Mouse (Mus musculus): ENCODE measurements around the gene E2f7. TPM values are rescaled to one million over a fixed set of nuclear protein-coding genes. Genes with fewer than 3 reads are reported as not detected.
"Not testable (repeated sequence)": the region's sequence is repeated elsewhere in the genome, so short reads cannot be mapped to it uniquely, and the experiment has no call there.

E2f7 gene
- polyA plus RNA-seq (2012; rRNA removed), result 1.2 TPM in 2 replicates

DNA sequence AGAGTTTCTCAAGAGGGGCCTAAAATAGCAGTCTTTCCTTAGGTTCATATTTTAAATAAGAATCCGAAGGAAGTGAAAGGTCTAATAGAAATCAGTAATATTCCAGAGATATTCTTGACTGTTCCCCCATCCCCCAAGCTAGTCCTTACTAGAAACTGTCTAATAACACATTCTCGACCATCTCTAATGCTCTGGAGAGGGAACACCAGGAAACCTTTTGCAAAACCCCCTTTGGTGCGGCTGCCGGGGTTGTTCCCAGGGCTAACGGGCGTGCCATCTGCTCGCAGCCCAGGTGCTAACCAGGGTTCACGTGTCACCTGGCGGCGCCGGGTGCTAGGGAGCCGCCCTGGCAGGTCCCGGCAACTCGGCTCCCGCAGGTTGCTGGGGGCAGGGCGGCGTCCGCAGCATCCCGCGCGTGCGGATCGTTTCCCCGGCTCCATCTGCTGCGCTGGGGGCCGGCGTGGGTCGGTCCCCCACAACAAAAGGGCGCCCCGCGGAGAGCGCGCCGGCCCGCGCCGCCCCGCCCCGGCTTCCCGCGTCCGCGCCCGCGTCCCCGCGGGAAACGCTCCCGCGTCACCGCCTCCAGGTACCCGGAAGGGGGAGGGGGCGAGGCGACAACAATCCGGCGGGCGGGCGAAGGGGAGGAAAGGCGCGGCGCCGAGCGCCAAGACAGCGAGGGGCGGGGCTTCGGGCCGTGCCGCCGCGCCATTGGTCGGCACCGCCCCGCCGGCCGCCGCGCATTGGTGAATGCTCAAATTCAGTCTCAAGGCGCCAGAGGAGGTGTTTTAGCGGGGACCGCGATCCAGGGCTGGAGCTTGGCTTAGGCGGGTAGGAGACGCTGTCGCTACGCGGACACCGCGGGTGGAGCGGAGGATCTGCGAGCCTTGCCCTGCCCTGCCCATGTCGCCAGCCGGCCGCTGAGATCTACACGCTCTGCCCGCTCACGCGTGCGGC lies at the start of gene E2f7:
Gene E2f7, plus strand, starts transcription at position 754 of the 954 bp plus-strand sequence.
- DNase-seq (ENCODE audit: low read depth, low spot score), result peak; percentile 50
- under 1% methylated on average over 98 of the region's 98 CpGs for WGBS

DNA sequence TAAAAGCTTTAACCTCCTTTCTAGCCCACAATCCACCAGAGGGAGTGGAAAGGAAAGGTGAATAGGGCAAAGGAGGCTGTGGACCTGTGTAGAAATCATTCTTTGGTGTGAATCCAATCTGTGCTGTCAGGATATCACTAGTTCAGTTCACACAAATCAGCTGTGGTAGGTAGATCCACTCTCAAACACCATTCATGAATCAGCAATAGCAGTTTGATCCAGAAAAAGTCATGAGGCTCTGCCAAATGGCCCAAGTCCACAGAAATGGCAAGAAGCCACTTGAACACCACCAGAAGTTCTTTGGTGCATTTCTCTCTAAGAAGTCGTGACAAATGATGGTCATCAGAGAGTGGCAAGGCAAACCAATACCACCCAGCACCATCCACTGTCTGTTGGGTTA lies 44.0 kb upstream of the E2f7 start:
- WGBS, result 67% methylated on average over 1 of the region's 1 CpGs
- DNase-seq (ENCODE audit: low read depth, low spot score), result no peak

DNA sequence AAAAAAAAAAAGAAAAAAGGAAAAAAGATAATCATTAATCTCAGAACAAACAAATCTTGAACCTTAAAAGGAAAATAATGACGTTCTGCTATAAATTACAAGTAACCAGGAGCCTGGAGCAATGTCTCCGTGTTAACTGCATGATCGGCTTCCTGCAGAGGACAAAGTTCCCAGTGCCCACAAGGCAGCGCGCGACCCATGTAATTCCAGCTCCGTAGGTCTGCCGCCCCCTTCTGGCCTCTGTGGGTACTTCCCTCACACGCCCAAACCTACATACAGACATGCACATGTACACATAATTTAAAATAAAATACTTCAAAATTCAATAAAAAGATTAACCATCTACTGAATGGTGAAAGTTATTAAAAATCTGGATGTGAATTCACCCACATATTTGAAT lies 39.6 kb upstream of the E2f7 start:
- 53% methylated on average over 9 of the region's 9 CpGs for WGBS
- no peak for DNase-seq (ENCODE audit: low read depth, low spot score)

DNA sequence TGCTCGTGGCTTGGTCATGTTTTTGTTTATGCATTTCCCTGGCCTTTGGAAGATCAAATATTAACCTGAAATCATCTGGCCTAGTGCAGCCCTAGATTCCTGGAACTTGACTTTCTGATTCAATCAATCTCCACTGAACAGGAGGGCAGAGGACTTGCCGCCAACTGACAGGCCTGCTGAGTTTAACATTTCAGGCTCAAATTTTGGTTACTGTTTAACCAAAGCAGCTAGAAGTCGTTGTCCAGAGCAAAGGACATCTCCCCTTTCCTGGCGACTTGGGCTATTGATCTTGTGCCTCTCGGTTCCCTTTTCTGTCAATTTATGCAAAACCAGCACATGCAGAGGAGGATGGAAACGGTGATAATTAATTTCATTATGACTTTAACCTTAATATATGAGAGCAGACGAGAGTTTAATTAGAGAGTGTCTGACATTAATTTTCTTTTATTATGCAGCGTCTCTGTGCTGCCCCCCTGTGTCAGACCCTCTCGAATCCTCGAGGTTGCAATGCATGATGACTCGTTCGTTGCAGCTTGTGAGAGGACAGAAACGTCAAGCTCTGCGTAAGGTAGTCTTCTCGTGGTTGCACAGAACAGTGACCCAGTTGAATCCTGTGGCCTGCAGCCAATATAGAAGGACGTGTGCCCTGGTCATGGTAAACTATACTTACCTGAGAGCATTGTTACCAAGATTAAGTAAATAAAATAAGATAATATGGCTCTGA lies 37.7 kb upstream of the E2f7 start:
- DNase-seq (ENCODE audit: low read depth, low spot score), result no peak
- 25% methylated on average over 16 of the region's 16 CpGs for WGBS

DNA sequence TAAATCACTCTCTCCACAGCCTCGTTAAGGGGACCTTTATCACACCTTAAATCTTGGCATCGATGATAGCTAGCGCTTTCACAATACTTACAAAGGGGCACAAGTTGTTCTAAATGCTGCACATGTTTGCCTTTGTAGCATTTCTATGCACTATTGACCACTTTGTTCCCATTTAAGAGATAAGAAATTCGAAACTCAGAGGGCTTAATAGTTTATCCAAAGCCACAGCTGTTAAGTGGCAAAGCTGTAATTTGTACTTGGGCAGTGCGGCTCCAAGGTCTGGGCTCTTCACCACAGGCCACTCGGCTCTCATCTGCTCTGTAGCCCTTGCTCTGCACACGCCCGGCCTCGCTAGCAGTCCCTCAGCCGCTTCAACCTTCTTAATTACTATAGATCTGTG lies 28.4 kb upstream of the E2f7 start:
- DNase-seq (ENCODE audit: low read depth, low spot score), result no peak
- WGBS, result 51% methylated on average over 10 of the region's 10 CpGs

DNA sequence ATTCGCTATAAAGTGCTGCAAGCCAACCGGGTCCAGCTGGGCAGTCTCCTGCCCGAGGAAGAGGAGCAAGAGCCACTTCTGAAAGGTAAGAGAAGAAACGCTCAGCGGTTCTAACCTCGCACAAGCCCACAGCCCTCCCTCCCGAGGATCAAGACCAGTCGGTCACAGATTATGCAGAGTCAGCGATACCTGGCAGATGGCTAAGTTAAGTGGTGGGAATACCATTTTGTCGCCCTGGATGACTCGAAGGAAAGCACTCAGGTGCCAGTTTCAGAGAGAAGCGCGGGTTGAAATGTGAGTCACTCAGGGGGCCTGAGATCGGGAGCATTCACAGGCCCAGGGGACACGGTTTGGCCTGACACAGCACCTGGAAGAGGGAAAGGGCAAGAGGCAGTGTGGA lies 18.8 kb upstream of the E2f7 start:
- DNase-seq (ENCODE audit: low read depth, low spot score), result no peak
- 79% methylated on average over 15 of the region's 15 CpGs for WGBS

DNA sequence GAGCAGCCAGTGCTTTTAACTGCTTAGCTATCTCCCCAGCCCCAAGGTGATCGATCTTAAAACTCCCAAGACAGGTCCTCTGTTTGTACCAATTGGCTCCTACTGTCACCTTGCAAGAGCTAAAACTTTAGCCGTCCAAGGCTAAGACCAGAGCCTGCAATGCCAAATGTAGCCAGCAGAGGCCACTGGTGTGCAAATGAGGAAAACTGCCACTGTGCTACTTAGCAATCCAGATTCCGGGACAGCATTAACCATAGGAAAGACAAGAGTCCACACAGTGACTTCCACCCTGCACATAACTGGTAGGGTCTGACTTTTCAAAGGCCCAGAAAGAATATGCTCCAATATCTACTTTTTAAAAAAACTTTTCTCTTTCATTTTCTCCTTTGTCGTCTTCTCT lies 17.4 kb upstream of the E2f7 start:
- WGBS, result 43% methylated on average over 4 of the region's 4 CpGs
- DNase-seq (ENCODE audit: low read depth, low spot score), result peak; percentile 28

DNA sequence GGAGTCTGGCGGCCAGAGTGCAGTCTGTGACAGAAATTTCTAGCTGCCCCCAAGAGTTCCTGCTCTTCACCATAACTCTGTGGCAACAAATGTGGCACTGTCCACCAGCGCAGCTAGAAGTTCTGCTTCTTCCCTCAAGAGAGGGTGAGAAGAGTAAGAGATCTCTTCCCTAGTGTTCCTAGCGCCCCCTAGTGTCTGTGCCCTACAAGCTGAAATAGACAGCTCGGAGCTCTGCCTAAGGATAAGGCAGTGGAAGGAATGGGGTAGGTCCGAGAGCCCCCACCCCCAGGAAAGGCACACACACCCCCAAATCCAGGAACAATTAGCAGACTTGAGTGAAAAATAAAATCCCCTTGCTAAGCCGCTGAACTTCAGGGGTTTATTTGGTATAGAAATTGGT lies 11.9 kb upstream of the E2f7 start:
- DNase-seq (ENCODE audit: low read depth, low spot score), result peak; percentile 38
- 16% methylated on average over 6 of the region's 6 CpGs for WGBS

DNA sequence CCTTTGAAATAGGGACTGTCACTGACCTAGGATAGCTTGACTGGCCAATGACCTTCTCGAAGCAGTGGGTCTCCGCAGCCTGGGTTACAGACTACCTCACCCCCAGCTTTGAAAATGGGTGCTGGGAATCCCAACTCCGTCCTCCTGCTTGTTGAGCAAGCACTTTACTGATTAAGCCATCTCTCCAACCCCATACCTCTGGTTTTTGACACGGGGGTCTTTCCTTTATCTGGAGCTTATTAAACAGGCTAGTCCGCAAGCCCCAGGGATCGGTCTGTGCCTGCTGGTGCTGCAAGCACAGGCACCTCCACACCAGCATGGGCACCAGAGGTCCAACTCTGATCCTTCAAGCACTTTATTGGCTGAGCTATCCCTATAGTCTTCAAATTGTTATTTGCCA lies 1.5 kb upstream of the E2f7 start:
- 83% methylated on average over 6 of the region's 6 CpGs for whole genome bisulfite sequencing
- no peak for DNase-seq (ENCODE audit: low read depth, low spot score)

DNA sequence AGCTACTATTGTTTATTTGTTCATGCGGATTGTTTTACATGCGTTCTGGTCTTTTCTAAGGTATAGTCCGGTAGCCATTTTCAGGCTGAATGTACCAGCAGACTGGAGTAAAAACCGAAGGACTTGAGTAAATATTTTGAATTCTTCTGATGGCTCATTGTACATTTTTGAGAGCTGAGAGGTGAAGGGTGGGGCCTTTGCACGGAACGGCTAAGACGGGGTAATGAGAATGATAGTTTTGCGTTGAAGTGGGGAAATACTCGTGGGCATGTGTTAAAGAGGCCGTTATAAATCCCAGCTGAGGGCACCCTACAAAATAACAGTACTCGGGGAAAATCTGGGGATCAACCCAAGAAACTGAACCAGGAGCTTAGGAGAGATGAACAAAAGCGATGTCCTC lies 1.1 kb upstream of the E2f7 start:
- no peak for DNase-seq (ENCODE audit: low read depth, low spot score)
- 26% methylated on average over 12 of the region's 12 CpGs for WGBS

DNA sequence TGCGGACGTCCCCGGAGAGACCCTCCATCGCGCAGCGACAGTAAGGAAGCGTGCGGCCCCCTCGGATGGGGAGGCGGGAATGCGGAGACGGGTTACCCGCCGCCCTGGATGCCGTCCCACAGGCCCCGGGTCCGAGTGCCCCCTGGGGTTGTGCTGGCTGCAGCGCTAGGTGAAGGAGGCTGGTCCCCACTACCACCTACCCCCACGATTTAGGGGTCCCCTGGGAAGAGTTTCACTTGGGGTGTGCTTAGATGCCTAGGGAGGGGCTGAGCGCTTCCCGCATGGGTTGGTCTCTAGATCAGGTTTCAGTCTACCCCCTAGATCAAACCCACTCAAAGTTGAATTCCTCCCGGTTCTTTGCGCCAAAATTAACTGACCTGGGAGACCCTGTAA lies 397 bp downstream of the E2f7 start:
- DNase-seq (ENCODE audit: low read depth, low spot score), result no peak
- WGBS, result under 1% methylated on average over 23 of the region's 23 CpGs

DNA sequence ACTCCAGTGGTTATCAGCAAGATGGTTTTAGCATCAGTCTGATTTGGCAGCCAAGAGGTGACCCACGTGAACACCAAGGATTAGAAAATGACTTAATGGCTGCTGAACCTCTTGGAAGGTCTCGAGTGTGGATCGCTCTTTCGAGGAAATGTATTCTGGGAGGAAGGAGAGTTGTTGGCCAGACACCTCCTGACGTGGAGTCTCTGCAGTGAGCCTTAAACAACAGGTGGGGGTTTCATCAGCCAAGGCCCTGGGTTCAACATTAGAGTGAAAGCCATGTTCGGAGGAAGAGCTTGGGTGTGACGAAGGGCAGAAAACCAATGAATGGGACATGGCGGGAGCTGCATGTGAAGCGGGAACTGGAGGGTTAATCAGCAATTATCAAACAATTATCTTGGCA lies 3.8 kb downstream of the E2f7 start:
- DNase-seq (ENCODE audit: low read depth, low spot score), result no peak
- 96% methylated on average over 9 of the region's 9 CpGs for WGBS

DNA sequence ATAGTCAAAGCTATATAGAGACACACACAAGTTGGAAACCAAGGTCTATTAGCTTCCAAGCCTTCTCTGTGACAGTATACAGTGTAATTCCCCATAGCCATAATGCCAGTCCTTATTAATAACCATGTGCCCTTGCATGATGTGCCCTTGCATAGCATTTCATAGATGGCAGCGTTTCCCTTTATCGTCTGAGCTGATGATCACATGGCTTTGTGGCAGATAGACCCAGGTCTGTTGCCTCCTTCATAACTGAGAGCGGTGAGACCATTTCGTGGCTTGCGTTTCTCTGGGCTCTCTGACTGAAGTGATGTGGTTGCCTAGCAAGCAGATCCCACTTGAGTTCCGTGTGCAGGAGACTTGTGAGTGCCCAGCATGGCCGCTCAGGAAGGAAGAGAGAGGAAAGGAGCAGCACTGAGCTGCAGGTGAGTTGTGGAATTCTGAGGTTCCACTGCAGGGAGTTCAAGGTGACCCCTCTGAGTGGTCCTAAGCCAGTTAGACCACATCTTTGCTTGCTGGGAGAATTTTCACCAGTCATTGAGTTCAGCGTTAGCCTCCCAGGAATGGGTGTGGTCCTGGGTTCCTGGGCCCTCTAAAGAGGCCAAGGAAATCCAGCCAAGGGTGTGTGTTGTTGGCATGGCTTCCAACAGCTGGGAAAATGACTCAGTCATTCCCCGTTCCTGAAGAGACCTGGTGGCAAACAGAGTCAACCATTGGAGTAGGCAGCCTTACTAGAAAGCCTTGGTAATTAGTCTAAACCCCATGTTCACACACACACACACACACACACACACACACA lies 4.5 kb downstream of the E2f7 start:
- no peak for DNase-seq (ENCODE audit: low read depth, low spot score)
- 81% methylated on average over 9 of the region's 9 CpGs for WGBS

DNA sequence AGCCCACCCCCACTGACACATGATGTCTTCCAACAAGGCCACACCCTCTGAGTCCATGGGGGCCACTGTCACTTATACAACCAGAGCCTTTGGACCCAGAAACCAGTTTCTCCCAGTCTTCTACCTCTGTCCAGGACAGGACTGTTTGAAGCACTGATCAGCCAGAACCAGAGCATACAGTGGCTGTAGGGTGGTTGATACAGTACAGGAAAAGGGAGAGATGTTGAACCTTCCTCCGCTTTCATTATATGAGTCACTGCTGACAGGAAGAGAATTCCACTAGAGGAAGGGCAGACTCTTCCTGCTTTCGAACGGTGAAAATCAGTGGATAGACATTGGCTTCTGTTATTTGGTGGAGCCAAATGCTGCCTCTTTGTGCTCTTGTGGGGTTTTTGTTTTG lies 7.6 kb downstream of the E2f7 start:
- 93% methylated on average over 3 of the region's 3 CpGs for WGBS

DNA sequence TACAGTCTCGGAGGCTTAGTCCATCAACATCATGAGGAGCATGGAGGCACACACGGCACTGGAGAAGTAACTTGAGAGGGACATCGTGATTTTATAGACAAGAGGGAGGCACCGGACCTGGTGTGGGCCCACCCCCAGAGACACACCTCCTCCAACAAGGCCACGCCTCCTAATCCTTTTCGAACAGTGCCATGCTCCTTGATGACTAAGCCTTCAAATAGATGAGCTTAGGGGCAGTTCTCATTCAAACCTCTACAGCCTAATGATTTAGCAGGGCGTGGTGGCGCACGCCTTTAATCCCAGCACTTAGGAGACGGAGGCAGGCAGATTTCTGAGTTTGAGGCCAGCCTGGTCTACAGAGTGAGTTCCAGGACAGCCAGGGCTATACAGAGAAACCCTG lies 10.3 kb downstream of the E2f7 start:
- WGBS, result 98% methylated on average over 10 of the region's 10 CpGs
- DNase-seq (ENCODE audit: low read depth, low spot score), result no peak

More for the DNA sequence above, 7.6 kb downstream of the E2f7 start:
- DNase-seq (ENCODE audit: low read depth, low spot score), result no peak

DNA sequence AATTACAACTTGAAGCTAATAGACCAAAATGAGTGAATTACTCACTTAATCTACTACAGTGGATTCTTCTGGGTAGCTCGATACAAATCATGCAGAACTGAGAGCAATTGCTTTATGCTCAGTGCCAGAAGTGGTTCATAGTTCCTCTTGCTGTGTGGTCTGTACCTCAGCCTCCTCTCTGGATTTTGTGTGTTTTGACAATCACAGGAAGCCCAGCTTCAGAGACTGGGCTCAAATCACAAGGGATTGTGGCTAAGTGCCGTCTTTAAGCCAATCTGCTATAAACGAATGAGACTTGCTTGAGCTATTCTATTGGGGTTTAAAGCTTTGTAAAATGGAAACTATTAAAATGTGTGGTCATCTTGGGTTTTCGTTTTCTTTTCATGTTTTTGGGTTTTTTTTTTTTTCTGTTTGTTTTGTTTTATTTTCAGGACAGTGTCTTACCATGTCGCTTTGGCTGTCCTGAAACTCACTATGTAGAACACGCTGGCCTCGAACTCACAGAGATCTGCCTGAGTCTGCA lies 11.1 kb downstream of the E2f7 start:
- 85% methylated on average over 7 of the region's 7 CpGs for WGBS
- no peak for DNase-seq (ENCODE audit: low read depth, low spot score)

DNA sequence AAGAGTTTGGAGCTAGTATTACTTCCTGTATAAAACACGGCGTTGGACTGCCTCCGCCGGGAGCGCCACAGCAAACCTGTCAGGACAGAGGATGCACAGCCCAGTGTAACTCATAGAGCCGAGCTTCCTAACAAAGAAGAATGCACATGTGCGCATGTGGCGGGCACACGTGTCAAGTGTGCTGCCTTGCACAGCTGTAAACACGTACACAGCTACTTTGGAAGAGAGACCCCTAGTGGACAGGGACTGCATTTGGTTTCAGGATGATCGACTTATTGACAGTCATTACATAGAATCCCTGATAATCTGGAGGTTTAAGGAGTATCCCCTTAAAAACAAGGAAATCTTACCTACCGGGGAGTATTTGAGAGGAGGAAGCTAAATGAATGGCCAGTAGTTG lies 15.3 kb downstream of the E2f7 start:
- WGBS, result 60% methylated on average over 8 of the region's 12 CpGs
- DNase-seq (ENCODE audit: low read depth, low spot score), result not testable (repeated sequence)

DNA sequence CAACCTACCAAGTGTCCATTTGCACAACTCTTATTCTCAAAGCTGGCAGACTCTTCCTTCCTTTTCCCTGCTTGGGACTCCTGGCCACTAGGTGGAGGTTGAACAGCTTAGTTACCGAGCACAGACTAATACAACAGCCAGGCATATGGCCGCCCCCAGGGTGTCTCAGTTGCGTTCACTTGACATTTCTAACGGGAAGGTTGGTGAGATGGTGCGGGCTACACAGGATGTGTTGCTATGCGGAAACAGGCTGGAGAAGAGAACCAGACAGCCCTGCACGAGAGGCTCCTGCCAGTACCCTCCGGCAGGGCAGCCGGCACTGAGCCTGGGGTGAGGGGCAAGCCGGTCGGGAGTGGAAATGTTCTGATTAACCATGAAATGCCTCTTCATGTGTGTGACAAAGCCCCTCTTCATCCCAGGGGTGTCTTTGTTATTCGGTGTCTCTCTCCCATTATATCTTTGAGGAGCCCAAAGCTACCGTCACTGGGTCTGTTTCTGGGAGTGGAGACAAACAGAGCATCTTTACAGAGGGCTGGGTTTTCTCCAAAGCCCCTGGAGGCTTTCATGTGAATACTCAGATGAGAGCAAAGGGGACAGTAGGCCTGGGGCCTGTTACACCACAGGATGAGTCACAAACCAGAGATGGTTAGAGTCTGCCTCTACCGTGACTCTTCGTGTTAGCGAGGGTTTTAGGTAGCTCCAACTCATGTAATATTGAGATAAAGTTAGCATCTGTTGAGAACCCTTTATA lies 17.1 kb downstream of the E2f7 start:
- WGBS, result 94% methylated on average over 16 of the region's 16 CpGs
- DNase-seq (ENCODE audit: low read depth, low spot score), result no peak

DNA sequence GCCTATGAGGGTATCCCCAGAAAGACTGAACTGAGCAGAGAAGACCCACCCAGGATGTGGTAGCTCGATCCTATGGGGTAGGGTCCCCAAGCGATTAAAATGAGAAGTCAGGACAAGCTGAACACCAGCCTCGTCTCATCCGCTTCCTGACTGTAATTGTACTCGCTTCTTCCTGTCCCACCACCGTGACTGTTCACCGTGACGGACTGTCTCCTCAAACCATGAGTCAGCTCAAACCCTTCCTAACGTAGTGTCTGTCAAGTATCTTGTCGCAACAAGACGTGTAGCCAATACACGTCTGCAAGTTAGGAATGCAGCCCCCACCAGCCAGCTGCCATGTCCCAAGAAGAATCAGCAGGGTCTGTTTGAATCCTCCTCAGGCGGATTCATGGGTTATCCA lies 18.2 kb downstream of the E2f7 start:
- WGBS, result 98% methylated on average over 13 of the region's 13 CpGs
- DNase-seq (ENCODE audit: low read depth, low spot score), result no peak

Data from large intestine, adult 2 months (tissue).